Mouse (Mus musculus) heart, postnatal 0 days (tissue): ENCODE data around the gene Olfr547. TPM values are rescaled to one million over a fixed set of nuclear protein-coding genes. Genes with fewer than 3 reads are reported as not detected.

ENCODE experiments used
- ATAC-seq: fragments of 200-750 bp; cut with Nextera tagmentation; 2 replicates; pipeline ENCODE4 v1.8.0; 2017; ENCODE audit warnings: low read depth, moderate number of reproducible peaks, moderate library complexity; ENCODE audit not compliant: insufficient read depth
- DNase-seq: peaks from one replicate; pipeline ENCODE4 v3.0.0-alpha.2; 2016; ENCODE audit warnings: low spot score
- H3K27ac ChIP-seq: fragments of 300-500 bp; sonication (generic); 2 replicates; pipeline ENCODE4 v1.5.1; 2014; ENCODE audit warnings: low read depth, mild to moderate bottlenecking
- H3K27me3 ChIP-seq: fragments of 300-500 bp; sonication (generic); 2 replicates; pipeline ENCODE4 v1.6.1; 2014; ENCODE audit warnings: low read length, mixed read lengths; ENCODE audit not compliant: control insufficient read depth, insufficient read depth
- H3K36me3 ChIP-seq: fragments of 300-500 bp; sonication (generic); replicated peaks from 2 replicates; pipeline ENCODE4 v1.6.1; 2014; ENCODE audit warnings: low read length, mixed read lengths; ENCODE audit not compliant: control insufficient read depth, insufficient read depth
- H3K4me1 ChIP-seq: fragments of 300-500 bp; sonication (generic); 2 replicates; pipeline ENCODE4 v1.6.1; 2014; ENCODE audit warnings: antibody characterized with exemption; ENCODE audit not compliant: control insufficient read depth, insufficient read depth
- H3K4me2 ChIP-seq: fragments of 300-500 bp; sonication (generic); 2 replicates; pipeline ENCODE4 v1.6.1; 2014; ENCODE audit warnings: low read depth, mild to moderate bottlenecking, low read length, moderate library complexity
- H3K4me3 ChIP-seq: fragments of 300-500 bp; sonication (generic); 2 replicates; pipeline ENCODE4 v1.5.1; 2014; ENCODE audit warnings: low read depth, low read length
- H3K9ac ChIP-seq: fragments of 300-500 bp; sonication (generic); replicated peaks from 2 replicates; pipeline ENCODE4 v1.6.1; 2014; ENCODE audit warnings: low read depth, low read length, mixed read lengths
- H3K9me3 ChIP-seq: fragments of 300-500 bp; sonication (generic); replicated peaks from 2 replicates; pipeline ENCODE4 v1.6.1; 2016; ENCODE audit warnings: low read length; ENCODE audit not compliant: control insufficient read depth
- CTCF ChIP-seq: IDR thresholded peaks from 2 replicates; pipeline ENCODE4 v1.5.1; 2016; ENCODE audit warnings: antibody characterized with exemption, control low read depth, low read depth
- EP300 ChIP-seq: IDR thresholded peaks from 2 replicates; pipeline ENCODE4 v1.6.1; 2016; ENCODE audit warnings: antibody characterized with exemption, low read depth
- WGBS: fragments of 180-500 bp; shearing (Covaris S2); extraction: QIAGEN DNeasy Blood & Tissue Kit; methylation state at CpG from one replicate; pipeline ENCODE4 v1.1.7; 2014; 5-methylcytosine and 5-hydroxymethylcytosine counted together
- polyA plus RNA-seq: library from polyadenylated mRNA; unstranded; fragments of >200 nt; fragmentation: Nextera tagmentation; extraction: Ambion mirVana; gene quantifications from 2 replicates; pipeline ENCODE4 v1.2.1, GENCODE M21; 2015
- total RNA-seq: library from RNA; depleted of rRNA; stranded (reverse); fragments of >200 nt; gene quantifications from 2 replicates; pipeline ENCODE4 v1.2.3, GENCODE M21; 2014; ENCODE audit warnings: low replicate concordance; rRNA removed

Olfr547 gene
- total and polyA plus RNA-seq, 2 experiments from 2014 or later, result not detected

- H3K4me3 ChIP-seq, result no peak overlapping the region
- no peak for ATAC-seq
- peaks cover 6% of the 10 kb centered on the region for H3K4me1 ChIP-seq
- H3K36me3 ChIP-seq, result peaks cover 17% of the 10 kb centered on the region; the same call in 1 of the 2 replicates
- DNase-seq, result no peak
- TF ChIP-seq CTCF, result no peak
- TF ChIP-seq EP300, result no peak
- H3K9ac ChIP-seq, result no peak overlapping the region
- H3K27ac ChIP-seq, result no peak overlapping the region
- no peaks in the 10 kb centered on the region for H3K9me3 ChIP-seq
- H3K27me3 ChIP-seq, result no peaks in the 10 kb centered on the region
- no peak overlapping the region for H3K4me2 ChIP-seq
- WGBS, result 87% methylated on average over 4 of the region's 4 CpGs
Measured at GRCm38 (mm10) chr7:102566219-102566618, 31.7 kb downstream of the Olfr547 start.

DNA sequence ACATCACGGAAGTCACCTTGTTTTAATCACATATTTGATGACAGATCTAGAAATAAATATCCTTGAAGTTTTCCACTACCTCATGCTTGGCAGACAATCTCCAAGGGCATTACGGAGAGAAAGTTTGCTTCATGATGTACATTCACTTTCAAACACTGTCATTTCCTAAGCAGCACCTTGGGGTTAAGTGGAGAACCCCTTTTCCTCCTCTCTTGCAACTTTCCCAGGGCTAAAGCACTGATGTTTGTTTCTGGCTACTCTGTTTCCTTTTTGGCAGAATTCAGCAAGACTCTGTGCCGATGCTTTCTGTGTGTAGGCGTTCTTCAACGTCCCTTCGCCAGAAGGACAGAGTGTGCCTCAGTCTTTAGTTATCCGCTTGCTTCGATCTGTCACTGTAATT lies 36.6 kb downstream of the Olfr547 start, which contains the start of gene Olfr550:
Gene Olfr550 (plus strand): TSS at position 301 of the 400 bp plus-strand sequence.
- Histone ChIP-seq H3K27me3 (no peaks in the 10 kb centered on the region), H3K9me3 (no peaks in the 10 kb centered on the region), H3K9ac (no peak within 1 kb of the TSS), H3K36me3 (no peaks in the 10 kb centered on the region), H3K4me2 (no peak within 1 kb of the TSS), H3K27ac (no peak within 1 kb of the TSS), H3K4me1 (no peaks in the 10 kb centered on the region), H3K4me3 (no peak within 1 kb of the TSS)
- 82% methylated on average over 8 of the region's 8 CpGs for WGBS
- ATAC-seq, result no peak
- no peak for DNase-seq
- TF ChIP-seq EP300, result no peak
- no peak for TF ChIP-seq CTCF

GRCm38 (mm10) chr7:102573174-102573830 lies 38.8 kb downstream of the Olfr547 start:
- H3K36me3 ChIP-seq, result no peaks in the 10 kb centered on the region
- H3K27ac ChIP-seq, result no peak overlapping the region
- H3K9me3 ChIP-seq, result no peaks in the 10 kb centered on the region
- H3K4me1 ChIP-seq, result no peaks in the 10 kb centered on the region
- DNase-seq (no peak), ATAC-seq (no peak)
- no peak overlapping the region for H3K9ac ChIP-seq
- H3K4me2 ChIP-seq, result no peak overlapping the region
- no peaks in the 10 kb centered on the region for H3K27me3 ChIP-seq
- no peak for TF ChIP-seq EP300
- no peak for TF ChIP-seq CTCF
- 72% methylated on average over 3 of the region's 3 CpGs for WGBS
- no peak overlapping the region for H3K4me3 ChIP-seq

- WGBS, result 54% methylated on average over 6 of the region's 6 CpGs
Measured at GRCm38 (mm10) chr7:102575998-102576397, 41.4 kb downstream of the Olfr547 start.

More at GRCm38 (mm10) chr7:102575998-102576397, 41.4 kb downstream of the Olfr547 start:
- TF ChIP-seq EP300, result no peak
- TF ChIP-seq CTCF, result no peak
- ATAC-seq (no peak), DNase-seq (no peak)
- Histone ChIP-seq H3K9ac (no peak overlapping the region), H3K4me3 (no peak overlapping the region), H3K4me2 (no peak overlapping the region), H3K27ac (no peak overlapping the region), H3K9me3 (no peaks in the 10 kb centered on the region), H3K36me3 (no peaks in the 10 kb centered on the region), H3K27me3 (no peaks in the 10 kb centered on the region), H3K4me1 (no peaks in the 10 kb centered on the region)

Other genes starting within 250 kb of the Olfr547 start
- 58.2 and 102 TPM in 2 replicates for gene Rrm1, start 93.1 kb upstream of the Olfr547 start, total RNA-seq
- gene Rrm1, start 93.1 kb upstream of the Olfr547 start, polyA plus RNA-seq, result 34.4 and 36.4 TPM in 2 replicates
- gene Olfr543, start 53.1 kb upstream of the Olfr547 start, total RNA-seq, result not detected in 2 replicates
- gene Olfr543, start 53.1 kb upstream of the Olfr547 start, polyA plus RNA-seq, result not detected in 2 replicates
- not detected in 2 replicates for gene Olfr544, start 46.4 kb upstream of the Olfr547 start, total RNA-seq
- gene Olfr544, start 46.4 kb upstream of the Olfr547 start, polyA plus RNA-seq, result not detected in 2 replicates
- not detected in 2 replicates for gene Olfr545, start 35.2 kb upstream of the Olfr547 start, total RNA-seq
- gene Olfr545, start 35.2 kb upstream of the Olfr547 start, polyA plus RNA-seq, result not detected in 2 replicates
- not detected in 2 replicates for gene Olfr548-ps1, start 6.1 kb downstream of the Olfr547 start, total RNA-seq
- not detected in 2 replicates for gene Olfr548-ps1, start 6.1 kb downstream of the Olfr547 start, polyA plus RNA-seq
- not detected in 2 replicates for gene Olfr549, start 15.1 kb downstream of the Olfr547 start, total RNA-seq
- not detected in 2 replicates for gene Olfr549, start 15.1 kb downstream of the Olfr547 start, polyA plus RNA-seq
- gene Trim21, start 30.7 kb downstream of the Olfr547 start, total RNA-seq, result 4.0 and 5.6 TPM in 2 replicates
- 0.22 and 0.32 TPM in 2 replicates for gene Trim21, start 30.7 kb downstream of the Olfr547 start, polyA plus RNA-seq
- gene Olfr550, start 36.7 kb downstream of the Olfr547 start, total RNA-seq, result not detected in 2 replicates
- not detected in 2 replicates for gene Olfr550, start 36.7 kb downstream of the Olfr547 start, polyA plus RNA-seq
- not detected in 2 replicates for gene Olfr551, start 57.1 kb downstream of the Olfr547 start, total RNA-seq
- gene Olfr551, start 57.1 kb downstream of the Olfr547 start, polyA plus RNA-seq, result not detected in 2 replicates
- not detected in 2 replicates for gene Olfr552, start 63.0 kb downstream of the Olfr547 start, total RNA-seq
- not detected in 2 replicates for gene Olfr552, start 63.0 kb downstream of the Olfr547 start, polyA plus RNA-seq
- gene Olfr553, start 83.5 kb downstream of the Olfr547 start, total RNA-seq, result not detected in 2 replicates
- not detected in 2 replicates for gene Olfr553, start 83.5 kb downstream of the Olfr547 start, polyA plus RNA-seq
- gene Olfr554, start 103.7 kb downstream of the Olfr547 start, total RNA-seq, result not detected in 2 replicates
- not detected in 2 replicates for gene Olfr554, start 103.7 kb downstream of the Olfr547 start, polyA plus RNA-seq
- not detected in 2 replicates for gene Olfr555, start 124.1 kb downstream of the Olfr547 start, total RNA-seq
- gene Olfr555, start 124.1 kb downstream of the Olfr547 start, polyA plus RNA-seq, result not detected in 2 replicates
- gene Olfr556, start 130.2 kb downstream of the Olfr547 start, total RNA-seq, result not detected in 2 replicates
- gene Olfr556, start 130.2 kb downstream of the Olfr547 start, polyA plus RNA-seq, result not detected in 2 replicates
- gene Trim68, start 152.6 kb downstream of the Olfr547 start, total RNA-seq, result 10.0 and 22.4 TPM in 2 replicates
- 8.3 and 8.9 TPM in 2 replicates for gene Trim68, start 152.6 kb downstream of the Olfr547 start, polyA plus RNA-seq
- not detected in 2 replicates for gene Olfr557, start 161.2 kb downstream of the Olfr547 start, total RNA-seq
- gene Olfr557, start 161.2 kb downstream of the Olfr547 start, polyA plus RNA-seq, result not detected in 2 replicates
- 1.2 and 1.5 TPM in 2 replicates for gene Olfr558, start 167.5 kb downstream of the Olfr547 start, total RNA-seq
- gene Olfr558, start 167.5 kb downstream of the Olfr547 start, polyA plus RNA-seq, result 2.2 and 2.3 TPM in 2 replicates
- not detected in 2 replicates for gene Olfr33, start 184.3 kb downstream of the Olfr547 start, total RNA-seq
- gene Olfr33, start 184.3 kb downstream of the Olfr547 start, polyA plus RNA-seq, result not detected in 2 replicates
- gene Olfr559, start 192.7 kb downstream of the Olfr547 start, total RNA-seq, result not detected in 2 replicates
- not detected in 2 replicates for gene Olfr559, start 192.7 kb downstream of the Olfr547 start, polyA plus RNA-seq
- not detected in 2 replicates for gene Olfr560, start 224.6 kb downstream of the Olfr547 start, total RNA-seq
- gene Olfr560, start 224.6 kb downstream of the Olfr547 start, polyA plus RNA-seq, result not detected in 2 replicates
- 1.0 and 4.1 TPM in 2 replicates for gene Olfr78, start 224.7 kb downstream of the Olfr547 start, total RNA-seq
- 0.34 and 0.60 TPM in 2 replicates for gene Olfr78, start 224.7 kb downstream of the Olfr547 start, polyA plus RNA-seq
- gene Olfr561, start 236.5 kb downstream of the Olfr547 start, total RNA-seq, result not detected in 2 replicates
- not detected in 2 replicates for gene Olfr561, start 236.5 kb downstream of the Olfr547 start, polyA plus RNA-seq